Mouse (Mus musculus) gastrocnemius, postnatal 4 days (tissue): ENCODE measurements around the gene Hnrnpm. TPM values are rescaled to one million over a fixed set of nuclear protein-coding genes. Genes with fewer than 3 reads are reported as not detected.

Experiments used
- DNase-seq, 2 experiments: peaks; one replicate each; pipeline ENCODE4 v3.0.0; 2021 to 2022; ENCODE audit warnings: low spot score in 2 of 2, mixed read lengths in 2 of 2
- total RNA-seq, 2 experiments: library from RNA; stranded (reverse); gene quantifications; 2 replicates each; pipeline ENCODE4 v1.2.3; 2021

Gene Hnrnpm
- total RNA-seq, 2 experiments from 2014 or later = 145 to 171 TPM

- no peak for DNase-seq
Measured at GRCm38 (mm10) chr17:33600831-33601230, 85.8 kb downstream of the Hnrnpm start.

DNA sequence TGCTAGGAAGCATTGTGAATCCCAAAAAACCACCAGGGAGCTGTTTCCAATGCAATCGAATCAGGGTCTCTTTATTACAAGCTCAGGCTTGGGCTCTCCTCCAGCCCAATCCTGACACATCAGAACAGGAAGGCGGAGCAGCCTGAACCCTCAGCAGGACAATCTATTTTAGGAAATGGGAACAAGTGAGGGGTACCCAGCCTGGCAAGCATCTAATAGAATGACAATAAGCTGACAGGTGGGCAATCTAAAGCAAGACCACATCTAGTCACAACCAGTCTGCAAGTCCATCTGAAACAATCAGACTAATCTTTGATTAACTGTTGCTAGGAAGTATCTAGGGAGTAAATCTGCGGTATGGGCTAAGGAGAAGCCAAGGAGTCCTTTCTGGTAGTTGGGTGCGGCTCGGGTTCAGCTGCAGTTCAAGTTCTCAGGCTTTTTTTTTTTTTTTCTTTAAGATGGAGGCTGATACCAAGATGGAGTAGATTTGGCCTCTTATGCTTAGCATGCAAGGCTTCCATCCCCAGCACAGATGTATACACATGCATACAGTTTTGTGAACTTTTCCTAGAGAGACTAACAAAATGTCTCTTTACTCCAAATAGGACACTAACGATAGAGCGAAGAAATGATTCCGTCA, 86.7 kb downstream of the Hnrnpm start:
- no peak for DNase-seq

GRCm38 (mm10) chr17:33598506-33598905, 88.2 kb downstream of the Hnrnpm start:
- no peak for DNase-seq

DNA sequence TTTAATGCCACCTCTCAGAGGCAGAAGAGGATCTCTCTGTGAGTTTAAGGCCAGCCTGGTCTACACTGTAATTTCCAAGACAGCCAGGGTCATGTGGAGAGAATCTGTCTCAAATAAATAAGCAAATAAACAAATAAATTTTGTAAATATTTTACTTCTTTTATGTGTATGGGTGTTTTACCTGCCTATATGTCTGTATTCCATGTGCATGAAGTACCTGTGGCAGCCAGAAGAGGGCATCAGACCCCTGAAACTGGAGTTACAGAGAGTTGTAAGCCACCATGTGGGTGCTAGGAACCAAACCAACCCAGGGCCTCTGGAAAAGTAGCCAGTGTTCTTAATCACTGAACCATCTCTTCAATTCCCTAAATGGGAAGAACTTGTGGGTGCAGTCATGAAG, 89.4 kb downstream of the Hnrnpm start:
- DNase-seq = no peak

Other genes with a start within 250 kb of the Hnrnpm start
- gene Adamts10, start 162.7 kb downstream of the Hnrnpm start, total RNA-seq = 10 to 100 TPM; 42.1 to 57.6 TPM
- 1 to 10 TPM; 3.0 to 4.3 TPM for gene Myo1f, start 131.2 kb downstream of the Hnrnpm start, total RNA-seq
- 10 to 100 TPM; 28.2 to 32.7 TPM for gene Zfp414, start 57.8 kb downstream of the Hnrnpm start, total RNA-seq
- gene Pram1, start 48.8 kb downstream of the Hnrnpm start, total RNA-seq = 1 to 10 TPM in 1 of 2 experiments, under 1 TPM in 1; 0.96 to 1.5 TPM
- 10 to 100 TPM; 67.5 to 67.8 TPM for gene March2, start 31.8 kb upstream of the Hnrnpm start, total RNA-seq
- gene Rab11b, start 73.7 kb upstream of the Hnrnpm start, total RNA-seq = 100 to 1,000 TPM; 194 to 218 TPM
- 10 to 100 TPM; 22.5 to 43.8 TPM for gene Angptl4, start 95.0 kb upstream of the Hnrnpm start, total RNA-seq
- gene Kank3, start 123.7 kb upstream of the Hnrnpm start, total RNA-seq = 10 to 100 TPM; 31.6 to 33.4 TPM
- gene Rps28, start 137.7 kb upstream of the Hnrnpm start, total RNA-seq = 1,000 to 10,000 TPM; 1,603 to 1,661 TPM
- 100 to 1,000 TPM; 292 to 312 TPM for gene Ndufa7, start 137.7 kb upstream of the Hnrnpm start, total RNA-seq
- gene Cd320, start 156.2 kb upstream of the Hnrnpm start, total RNA-seq = 10 to 100 TPM; 14.1 to 16.5 TPM
- gene Gm7029, start 187.0 kb upstream of the Hnrnpm start, total RNA-seq = not detected
- gene Kifc1, start 203.8 kb upstream of the Hnrnpm start, total RNA-seq = 10 to 100 TPM; 16.5 to 18.9 TPM
- gene Platr17, start 218.3 kb upstream of the Hnrnpm start, total RNA-seq = not detected
- 10 to 100 TPM; 21.9 to 24.9 TPM for gene Daxx, start 222.6 kb upstream of the Hnrnpm start, total RNA-seq
- gene Tapbp, start 229.0 kb upstream of the Hnrnpm start, total RNA-seq = 10 to 100 TPM; 43.2 to 43.9 TPM
- 10 to 100 TPM; 24.9 to 26.8 TPM for gene Zbtb22, start 229.0 kb upstream of the Hnrnpm start, total RNA-seq
- gene Rgl2, start 242.7 kb upstream of the Hnrnpm start, total RNA-seq = 10 to 100 TPM; 43.2 to 48.4 TPM